Mouse (Mus musculus) frontal cortex, postnatal 10 days (tissue): Measurements from ENCODE around the gene Olfr1373.
"Not testable (repeated sequence)": the region's sequence is repeated elsewhere in the genome, so short reads cannot be mapped to it uniquely, and the experiment has no call there.

ENCODE experiments used
- DNase-seq, 2 experiments: peaks; one replicate each; pipeline ENCODE4 v3.0.0; 2022; ENCODE audit warnings: low spot score in 2 of 2, mixed read lengths in 1 of 2

The Olfr1373 gene

DNA sequence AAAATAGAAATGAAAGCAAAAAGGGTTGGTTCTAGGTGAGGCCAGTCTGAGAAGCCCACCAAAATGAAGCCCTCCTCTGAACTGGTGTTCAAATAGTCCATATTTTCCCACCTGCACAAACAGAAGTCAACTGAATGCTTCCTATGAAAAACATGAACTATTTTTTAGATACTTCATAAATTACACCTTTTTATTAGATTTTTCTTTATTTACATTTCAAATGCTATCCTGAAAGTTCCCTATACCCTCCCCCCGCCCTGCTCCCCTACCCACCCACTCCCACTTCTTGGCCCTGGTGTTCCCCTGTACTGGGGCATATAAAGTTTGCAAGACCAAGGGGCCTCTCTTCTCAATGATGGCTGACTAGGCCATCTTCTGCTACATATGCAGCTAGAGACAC lies at the start of gene Olfr1373:
Gene Olfr1373, minus strand, starts transcription at position 101 of the 400 bp plus-strand sequence.
- not testable (repeated sequence) for DNase-seq

GRCm38 (mm10) chr11:52180651-52181050 lies 35.3 kb upstream of the Olfr1373 start:
- not testable (repeated sequence) for DNase-seq

- not testable (repeated sequence) for DNase-seq
Measured at GRCm38 (mm10) chr11:52179897-52180296, 34.6 kb upstream of the Olfr1373 start.

DNA sequence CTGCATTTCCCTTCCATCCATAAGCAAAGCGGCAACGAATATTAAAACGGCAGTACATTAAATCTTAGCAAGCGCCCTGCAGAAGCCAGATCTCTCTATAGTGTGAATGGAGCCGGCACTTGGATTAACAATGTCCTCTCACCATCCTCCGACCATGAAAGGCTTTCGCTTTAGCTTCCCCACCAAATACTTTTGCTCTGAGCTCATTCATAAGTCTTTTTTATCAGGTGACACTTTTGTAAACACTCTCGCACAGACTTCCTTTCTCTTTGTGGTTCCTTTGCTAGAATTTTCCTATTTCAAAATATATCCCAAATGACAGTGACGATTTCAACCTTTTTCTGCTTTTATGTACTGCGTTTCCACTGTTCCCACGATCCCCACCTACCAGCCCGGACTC lies 23.1 kb upstream of the Olfr1373 start:
- no peak for DNase-seq

GRCm38 (mm10) chr11:52167901-52168302 lies 22.6 kb upstream of the Olfr1373 start:
- not testable (repeated sequence) for DNase-seq

GRCm38 (mm10) chr11:52167126-52167525 lies 21.8 kb upstream of the Olfr1373 start:
- DNase-seq, result no peak

- peak in 1 of 2 experiments; percentile 11 for DNase-seq
Measured at GRCm38 (mm10) chr11:52163926-52164325, 18.6 kb upstream of the Olfr1373 start.

DNA sequence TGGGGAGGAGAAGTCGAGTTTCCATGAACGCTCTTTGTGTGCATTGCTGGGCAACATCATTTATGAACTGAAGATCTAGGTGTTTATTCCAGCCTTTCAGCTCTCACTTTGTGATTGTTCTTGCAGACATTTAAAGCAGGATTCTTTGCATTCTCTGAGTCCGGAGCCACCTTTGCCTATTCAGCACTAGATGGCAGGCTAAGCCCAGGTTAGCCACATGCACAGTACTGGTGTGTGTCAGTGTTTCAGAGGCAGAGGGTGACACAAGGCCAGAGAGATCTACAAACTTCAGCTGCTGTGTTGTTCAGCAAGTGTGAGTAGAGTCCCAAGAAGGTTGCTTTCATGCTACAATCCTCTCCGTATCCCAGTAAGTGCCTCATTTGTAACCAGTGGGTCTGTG lies 1.7 kb downstream of the Olfr1373 start:
- peak; percentile 11 to 43 for DNase-seq

GRCm38 (mm10) chr11:52130451-52131068 lies 14.8 kb downstream of the Olfr1373 start:
- peak in 1 of 2 experiments; percentile 28 for DNase-seq

- peak; percentile 61 to 74 for DNase-seq
Measured at GRCm38 (mm10) chr11:52129621-52130450, 15.5 kb downstream of the Olfr1373 start.

- DNase-seq, result peak in 1 of 2 experiments; percentile 23
Measured at GRCm38 (mm10) chr11:52129171-52129570, 16.2 kb downstream of the Olfr1373 start.

- DNase-seq, result peak in 1 of 2 experiments; percentile 26
Measured at GRCm38 (mm10) chr11:52128316-52129061, 16.8 kb downstream of the Olfr1373 start.

- no peak for DNase-seq
Measured at GRCm38 (mm10) chr11:52127760-52128159, 17.6 kb downstream of the Olfr1373 start.

DNA sequence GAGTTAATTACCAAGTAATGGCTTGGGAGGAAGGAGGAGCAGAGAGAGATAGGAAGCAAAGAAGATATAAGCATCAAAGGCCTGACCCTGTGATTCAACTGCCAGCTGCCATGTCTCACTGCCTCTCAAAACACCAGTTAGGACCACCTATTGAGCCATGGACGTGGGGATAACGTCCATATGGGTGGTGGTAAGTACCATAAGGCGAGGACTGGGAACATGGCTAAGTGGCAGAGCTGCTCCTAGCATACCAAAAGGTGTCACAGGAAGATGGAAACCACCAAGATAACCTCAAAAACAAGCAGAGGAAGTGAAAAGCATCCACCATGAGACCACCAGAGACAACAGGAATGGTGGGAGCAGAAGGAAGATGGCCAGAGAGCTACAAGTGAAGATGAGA lies 18.2 kb downstream of the Olfr1373 start:
- no peak for DNase-seq

DNA sequence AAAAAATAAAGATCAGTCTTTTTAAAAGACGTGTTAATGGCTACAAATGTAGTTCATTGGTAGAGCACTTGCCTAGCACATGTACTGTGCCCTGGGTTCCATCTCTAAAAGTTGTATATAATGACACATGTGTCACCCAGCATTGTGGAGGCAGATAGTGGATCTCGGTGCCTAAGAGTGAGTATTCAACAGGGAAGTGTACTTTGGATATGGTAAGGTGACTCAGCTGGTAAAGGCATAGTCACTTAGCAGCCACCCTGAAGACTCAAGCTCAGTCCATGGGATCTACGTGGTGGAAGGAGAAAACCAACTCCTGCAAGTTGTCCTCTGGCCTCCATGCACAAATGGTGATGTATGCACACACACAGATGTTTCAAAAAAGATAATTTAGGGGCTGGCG lies 20.9 kb downstream of the Olfr1373 start:
- DNase-seq, result no peak

GRCm38 (mm10) chr11:52122045-52122444 lies 23.3 kb downstream of the Olfr1373 start:
- DNase-seq, result no peak

DNA sequence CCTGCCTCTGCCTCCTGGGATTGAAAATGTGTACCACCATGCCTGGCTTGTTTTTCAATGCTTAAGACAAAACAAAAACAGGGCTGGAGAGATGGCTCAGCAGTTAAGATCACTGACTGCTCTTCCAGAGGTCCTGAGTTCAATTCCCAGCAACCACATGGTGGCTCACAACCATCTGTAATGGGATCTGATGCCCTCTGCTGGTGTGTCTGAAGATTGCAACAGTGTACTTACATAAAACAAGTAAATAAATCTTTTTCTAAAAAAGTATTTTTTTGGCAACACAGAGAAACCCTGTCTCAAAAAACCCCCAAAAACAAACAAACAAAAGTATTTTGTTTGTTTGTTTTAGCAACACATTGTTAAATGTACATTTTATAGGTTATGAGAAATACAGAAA lies 24.9 kb downstream of the Olfr1373 start:
- not testable (repeated sequence) for DNase-seq

- no peak for DNase-seq
Measured at GRCm38 (mm10) chr11:52117156-52117555, 28.2 kb downstream of the Olfr1373 start.

- DNase-seq, result not testable (repeated sequence)
Measured at GRCm38 (mm10) chr11:52116117-52116516, 29.2 kb downstream of the Olfr1373 start.

- DNase-seq, result no peak
Measured at GRCm38 (mm10) chr11:52115479-52115878, 29.8 kb downstream of the Olfr1373 start.

GRCm38 (mm10) chr11:52109421-52109820 lies 35.9 kb downstream of the Olfr1373 start:
- no peak for DNase-seq

- DNase-seq, result no peak
Measured at GRCm38 (mm10) chr11:52108796-52109195, 36.5 kb downstream of the Olfr1373 start.
